Mouse (Mus musculus) limb, embryonic 13.5 days (tissue): ENCODE measurements around the gene Vwa8. TPM values are rescaled to one million over a fixed set of nuclear protein-coding genes. Genes with fewer than 3 reads are reported as not detected.

Experiments used
- ATAC-seq: fragments of 200-750 bp; cut with Nextera tagmentation; 2 replicates; pipeline ENCODE4 v1.8.0; 2017; ENCODE audit warnings: low read depth, moderate number of reproducible peaks, moderate TSS enrichment; ENCODE audit not compliant: low FRiP score
- H3K27ac ChIP-seq: fragments of 300-500 bp; sonication (generic); 2 replicates; pipeline ENCODE4 v1.5.1; 2015; ENCODE audit warnings: inconsistent platforms, mild to moderate bottlenecking, moderate library complexity
- H3K27me3 ChIP-seq: fragments of 300-500 bp; sonication (generic); 2 replicates; pipeline ENCODE4 v1.6.1; 2015; ENCODE audit warnings: mild to moderate bottlenecking, inconsistent platforms
- H3K36me3 ChIP-seq: fragments of 300-500 bp; sonication (generic); 2 replicates; pipeline ENCODE4 v1.6.1; 2015; ENCODE audit warnings: inconsistent platforms, mild to moderate bottlenecking, moderate library complexity
- H3K4me1 ChIP-seq: fragments of 300-500 bp; sonication (generic); 2 replicates; pipeline ENCODE4 v1.6.1; 2015; ENCODE audit warnings: inconsistent platforms
- H3K4me2 ChIP-seq: fragments of 300-500 bp; sonication (generic); replicated peaks from 2 replicates; pipeline ENCODE4 v1.6.1; 2015; ENCODE audit warnings: inconsistent platforms, mild to moderate bottlenecking, moderate library complexity
- H3K4me3 ChIP-seq: fragments of 300-500 bp; sonication (generic); 2 replicates; pipeline ENCODE4 v1.5.1; 2015; ENCODE audit warnings: moderate library complexity, mild to moderate bottlenecking, inconsistent platforms
- H3K9ac ChIP-seq: fragments of 300-500 bp; sonication (generic); 2 replicates; pipeline ENCODE4 v1.6.1; 2015; ENCODE audit warnings: mild to moderate bottlenecking, inconsistent platforms
- H3K9me3 ChIP-seq: fragments of 300-500 bp; sonication (generic); 2 replicates; pipeline ENCODE4 v1.6.1; 2016; ENCODE audit warnings: inconsistent platforms
- WGBS: fragments of 180-500 bp; shearing (Covaris S2); methylation state at CpG from one replicate; pipeline ENCODE4 v1.1.7; 2015; 5-methylcytosine and 5-hydroxymethylcytosine counted together
- polyA plus RNA-seq: library from polyadenylated mRNA; unstranded; fragments of >200 nt; fragmentation: Nextera tagmentation; extraction: Ambion mirVana; gene quantifications from 2 replicates; pipeline ENCODE4 v1.2.1, GENCODE M21; 2015

Vwa8 gene
- polyA plus RNA-seq, 1 experiment from 2014 or later = 11.2 TPM

GRCm38 (mm10) chr14:78932094-78932493 lies 83.2 kb downstream of the Vwa8 start:
- H3K4me3 ChIP-seq = no peak overlapping the region
- no peak overlapping the region for H3K4me2 ChIP-seq
- H3K9me3 ChIP-seq = no peaks in the 10 kb centered on the region
- WGBS = 61% methylated on average over 2 of the region's 2 CpGs
- ATAC-seq = no peak
- no peaks in the 10 kb centered on the region for H3K27me3 ChIP-seq
- no peak overlapping the region for H3K9ac ChIP-seq
- peaks cover 3% of the 10 kb centered on the region; the same call in 1 of the 2 replicates for H3K36me3 ChIP-seq
- peaks cover 11% of the 10 kb centered on the region for H3K4me1 ChIP-seq
- H3K27ac ChIP-seq = no peak overlapping the region

- Histone ChIP-seq H3K36me3 (peaks cover 9% of the 10 kb centered on the region; the same call in 1 of the 2 replicates), H3K9ac (no peak overlapping the region), H3K4me1 (peaks cover 11% of the 10 kb centered on the region), H3K4me2 (no peak overlapping the region), H3K27ac (no peak overlapping the region), H3K9me3 (no peaks in the 10 kb centered on the region), H3K27me3 (no peaks in the 10 kb centered on the region), H3K4me3 (no peak overlapping the region)
- ATAC-seq = no peak
- 35% methylated on average over 8 of the region's 8 CpGs for WGBS
Measured at GRCm38 (mm10) chr14:78933399-78933798, 84.5 kb downstream of the Vwa8 start.

- Histone ChIP-seq H3K4me2 (no peak overlapping the region), H3K4me1 (peaks cover 11% of the 10 kb centered on the region), H3K9me3 (no peaks in the 10 kb centered on the region), H3K9ac (no peak overlapping the region), H3K36me3 (peaks cover 9% of the 10 kb centered on the region; the same call in 1 of the 2 replicates), H3K4me3 (no peak overlapping the region), H3K27me3 (no peaks in the 10 kb centered on the region), H3K27ac (no peak overlapping the region)
- ATAC-seq = no peak
- 67% methylated on average over 6 of the region's 6 CpGs for WGBS
Measured at GRCm38 (mm10) chr14:78934596-78934995, 85.7 kb downstream of the Vwa8 start.

GRCm38 (mm10) chr14:78935796-78936195 lies 86.9 kb downstream of the Vwa8 start:
- Histone ChIP-seq H3K27ac (peak overlapping the region; percentile 23; the same call in 1 of the 2 replicates), H3K9me3 (no peaks in the 10 kb centered on the region), H3K9ac (no peak overlapping the region), H3K27me3 (no peaks in the 10 kb centered on the region), H3K4me1 (peaks cover 11% of the 10 kb centered on the region), H3K4me2 (no peak overlapping the region), H3K36me3 (peaks cover 12% of the 10 kb centered on the region), H3K4me3 (no peak overlapping the region)
- ATAC-seq = peak; percentile 92
- 18% methylated on average over 3 of the region's 3 CpGs for WGBS

GRCm38 (mm10) chr14:78941741-78942475 lies 93.1 kb downstream of the Vwa8 start:
- no peak for ATAC-seq
- Histone ChIP-seq H3K9me3 (no peaks in the 10 kb centered on the region), H3K4me1 (no peaks in the 10 kb centered on the region), H3K36me3 (peaks cover 10% of the 10 kb centered on the region), H3K9ac (no peak overlapping the region), H3K27ac (no peak overlapping the region), H3K4me3 (no peak overlapping the region), H3K27me3 (no peaks in the 10 kb centered on the region), H3K4me2 (no peak overlapping the region)
- WGBS = 79% methylated on average over 11 of the region's 11 CpGs

GRCm38 (mm10) chr14:78955745-78956144 lies 106.9 kb downstream of the Vwa8 start:
- H3K9ac ChIP-seq = no peak overlapping the region
- 70% methylated on average over 2 of the region's 2 CpGs for WGBS
- H3K27me3 ChIP-seq = no peaks in the 10 kb centered on the region
- no peak for ATAC-seq
- no peaks in the 10 kb centered on the region for H3K4me1 ChIP-seq
- peaks cover 11% of the 10 kb centered on the region for H3K36me3 ChIP-seq
- no peaks in the 10 kb centered on the region for H3K9me3 ChIP-seq
- no peak overlapping the region for H3K4me2 ChIP-seq
- H3K4me3 ChIP-seq = no peak overlapping the region
- H3K27ac ChIP-seq = no peak overlapping the region

- Histone ChIP-seq H3K27ac (no peak overlapping the region), H3K36me3 (peaks cover 4% of the 10 kb centered on the region; the same call in 1 of the 2 replicates), H3K4me3 (no peak overlapping the region), H3K4me2 (no peak overlapping the region), H3K27me3 (no peaks in the 10 kb centered on the region), H3K9me3 (no peaks in the 10 kb centered on the region), H3K9ac (no peak overlapping the region), H3K4me1 (no peaks in the 10 kb centered on the region)
- WGBS = 92% methylated on average over 10 of the region's 10 CpGs
- ATAC-seq = no peak
Measured at GRCm38 (mm10) chr14:78970621-78971020, 121.8 kb downstream of the Vwa8 start.

- Histone ChIP-seq H3K36me3 (peaks cover 4% of the 10 kb centered on the region; the same call in 1 of the 2 replicates), H3K9me3 (no peaks in the 10 kb centered on the region), H3K27ac (no peak overlapping the region), H3K4me2 (no peak overlapping the region), H3K9ac (no peak overlapping the region), H3K27me3 (no peaks in the 10 kb centered on the region), H3K4me3 (no peak overlapping the region), H3K4me1 (no peaks in the 10 kb centered on the region)
- no peak for ATAC-seq
- 51% methylated on average over 1 of the region's 1 CpGs for WGBS
Measured at GRCm38 (mm10) chr14:78972424-78972823, 123.6 kb downstream of the Vwa8 start.

- Histone ChIP-seq H3K4me3 (no peak overlapping the region), H3K4me1 (peaks cover 15% of the 10 kb centered on the region; the same call in 1 of the 2 replicates), H3K36me3 (0 out of 2 replicates have a peak, but pooled peaks cover 2% of the 10 kb centered on the region), H3K9me3 (no peaks in the 10 kb centered on the region), H3K27me3 (no peaks in the 10 kb centered on the region), H3K9ac (no peak overlapping the region), H3K27ac (no peak overlapping the region), H3K4me2 (no peak overlapping the region)
- no peak for ATAC-seq
- WGBS = 34% methylated on average over 2 of the region's 2 CpGs
Measured at GRCm38 (mm10) chr14:78983104-78983503, 134.3 kb downstream of the Vwa8 start.

GRCm38 (mm10) chr14:78984296-78984695 lies 135.4 kb downstream of the Vwa8 start:
- H3K9ac ChIP-seq = no peak overlapping the region
- 0 out of 2 replicates have a peak, but pooled peaks cover 2% of the 10 kb centered on the region for H3K36me3 ChIP-seq
- 52% methylated on average over 2 of the region's 2 CpGs for WGBS
- no peak overlapping the region for H3K4me2 ChIP-seq
- no peak overlapping the region for H3K4me3 ChIP-seq
- H3K4me1 ChIP-seq = peaks cover 18% of the 10 kb centered on the region; the same call in 1 of the 2 replicates
- ATAC-seq = no peak
- no peak overlapping the region for H3K27ac ChIP-seq
- no peaks in the 10 kb centered on the region for H3K27me3 ChIP-seq
- no peaks in the 10 kb centered on the region for H3K9me3 ChIP-seq

GRCm38 (mm10) chr14:78987543-78987942 lies 138.7 kb downstream of the Vwa8 start:
- WGBS = 69% methylated on average over 8 of the region's 8 CpGs
- no peaks in the 10 kb centered on the region for H3K9me3 ChIP-seq

GRCm38 (mm10) chr14:78992456-78992855 lies 143.6 kb downstream of the Vwa8 start:
- Histone ChIP-seq H3K4me3 (no peak overlapping the region), H3K27ac (no peak overlapping the region), H3K9me3 (no peaks in the 10 kb centered on the region), H3K27me3 (no peaks in the 10 kb centered on the region), H3K4me1 (peaks cover 23% of the 10 kb centered on the region), H3K4me2 (no peak overlapping the region), H3K36me3 (peaks cover 5% of the 10 kb centered on the region; the same call in 1 of the 2 replicates), H3K9ac (no peak overlapping the region)
- no peak for ATAC-seq
- WGBS = 82% methylated on average over 4 of the region's 4 CpGs

More at GRCm38 (mm10) chr14:78987543-78987942, 138.7 kb downstream of the Vwa8 start:
- H3K9ac ChIP-seq = no peak overlapping the region
- H3K4me2 ChIP-seq = no peak overlapping the region
- H3K27ac ChIP-seq = no peak overlapping the region
- peaks cover 20% of the 10 kb centered on the region for H3K4me1 ChIP-seq
- H3K4me3 ChIP-seq = no peak overlapping the region
- H3K36me3 ChIP-seq = no peaks in the 10 kb centered on the region
- H3K27me3 ChIP-seq = no peaks in the 10 kb centered on the region
- no peak for ATAC-seq
